Mouse (Mus musculus) kidney, adult 2 months (tissue): ENCODE results near the gene Bloc1s1.

Experiments
- CTCF ChIP-seq: fragments of 200-500 bp; conservative IDR thresholded peaks from 2 replicates; pipeline ENCODE4 v1.5.1; 2011; ENCODE audit warnings: low read depth, mild to moderate bottlenecking, control low read depth, low read length, moderate library complexity, mixed read lengths; ENCODE audit not compliant: insufficient read depth, insufficient read length
- POLR2A ChIP-seq: fragments of 200-500 bp; IDR thresholded peaks from one replicate; pipeline ENCODE4 v1.6.1; 2011; ENCODE audit warnings: low read depth, low read length, control low read depth

DNA sequence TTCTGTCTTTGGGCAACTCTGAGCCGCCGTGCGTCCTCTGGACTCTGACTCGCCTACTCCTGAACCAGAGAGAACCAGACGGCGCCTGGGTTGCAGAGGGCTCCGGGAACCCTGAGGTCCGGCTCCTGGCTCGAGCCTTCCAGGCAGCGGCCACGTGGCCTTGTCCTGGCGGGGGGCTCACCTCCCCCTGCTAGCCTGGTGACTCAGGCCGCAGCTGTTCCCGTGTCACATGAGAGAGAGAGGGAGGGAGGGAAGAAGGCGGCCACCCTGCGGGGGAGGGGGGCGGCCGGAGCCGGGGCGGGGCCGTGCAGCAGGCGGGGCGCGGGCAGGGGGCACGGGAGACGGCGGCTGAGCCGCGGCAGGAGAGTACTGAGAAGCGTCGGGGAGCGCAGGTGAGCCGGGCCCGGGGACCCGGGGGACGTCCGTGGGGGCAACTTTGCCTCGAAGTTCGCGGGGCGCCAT, 14.2 kb downstream of the Bloc1s1 start:
- TF ChIP-seq CTCF, result no peak
- TF ChIP-seq POLR2A, result peak; percentile 23
